Mouse (Mus musculus) olfactory bulb, adult 2 months (tissue): ENCODE results near the gene Nrxn3. TPM values are rescaled to one million over a fixed set of nuclear protein-coding genes. Genes with fewer than 3 reads are reported as not detected.

Experiments
- H3K27ac ChIP-seq: fragments of 200-500 bp; 2 replicates; pipeline ENCODE4 v1.5.1; 2012; ENCODE audit warnings: low read depth, low read length; ENCODE audit not compliant: insufficient read depth
- H3K4me1 ChIP-seq: fragments of 200-500 bp; 2 replicates; pipeline ENCODE4 v1.6.1; 2012; ENCODE audit warnings: low read length; ENCODE audit not compliant: control insufficient read depth, insufficient read depth
- H3K4me3 ChIP-seq: fragments of 200-500 bp; 2 replicates; pipeline ENCODE4 v1.5.1; 2012; ENCODE audit warnings: mild to moderate bottlenecking, low read depth, low read length, moderate library complexity; ENCODE audit not compliant: insufficient read depth
- CTCF ChIP-seq: fragments of 200-500 bp; IDR thresholded peaks from 2 replicates; pipeline ENCODE4 v1.5.1; 2012; ENCODE audit warnings: low read depth, mild to moderate bottlenecking, low read length, moderate library complexity; ENCODE audit not compliant: insufficient read depth
- POLR2A ChIP-seq: fragments of 200-500 bp; IDR thresholded peaks from 2 replicates; pipeline ENCODE4 v1.6.1; 2012; ENCODE audit warnings: mild to moderate bottlenecking, low read depth, low read length, moderate library complexity; ENCODE audit not compliant: insufficient read depth
- WGBS: fragments of 180-500 bp; shearing (Covaris S2); methylation state at CpG from one replicate; pipeline ENCODE4 v1.1.7; 2018; 5-methylcytosine and 5-hydroxymethylcytosine counted together
- polyA plus RNA-seq: library from polyadenylated mRNA; stranded (reverse); fragments of >200 nt; gene quantifications from 2 replicates; pipeline ENCODE4 v1.2.4, GENCODE M21; 2012; ENCODE audit warnings: low replicate concordance; ENCODE audit not compliant: missing spikeins, insufficient read depth, insufficient read length

Nrxn3 gene
- polyA plus RNA-seq, 1 experiment, result not detected

DNA sequence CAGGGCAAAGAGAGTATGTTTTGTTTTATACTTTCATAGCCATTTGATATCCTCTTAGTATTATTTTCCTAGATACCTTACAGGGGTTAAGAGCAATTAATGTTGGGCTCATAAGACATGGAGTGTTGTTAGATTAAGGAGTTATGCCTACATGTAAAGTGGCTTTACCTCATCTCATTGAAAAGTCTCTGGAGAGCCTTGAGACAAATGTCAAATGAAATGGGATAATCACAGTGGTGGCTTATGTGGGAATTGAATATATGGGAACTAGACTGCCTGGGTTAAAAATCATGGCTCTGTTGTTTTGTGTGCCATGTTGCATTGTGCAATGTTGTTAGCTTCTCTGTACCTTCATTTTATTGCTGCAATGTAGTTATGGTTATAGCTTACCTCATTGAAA, 327.0 kb downstream of the Nrxn3 start:
- no peak overlapping the region for H3K4me3 ChIP-seq
- TF ChIP-seq CTCF (no peak), POLR2A (no peak)
- H3K4me1 ChIP-seq, result no peaks in the 10 kb centered on the region; the same call in 1 of the 2 replicates
- H3K27ac ChIP-seq, result no peak overlapping the region

GRCm38 (mm10) chr12:89072436-89072835, 349.8 kb downstream of the Nrxn3 start:
- Histone ChIP-seq H3K4me1 (peaks cover 3% of the 10 kb centered on the region; the same call in 1 of the 2 replicates), H3K27ac (no peak overlapping the region), H3K4me3 (no peak overlapping the region)
- no peak for TF ChIP-seq CTCF

DNA sequence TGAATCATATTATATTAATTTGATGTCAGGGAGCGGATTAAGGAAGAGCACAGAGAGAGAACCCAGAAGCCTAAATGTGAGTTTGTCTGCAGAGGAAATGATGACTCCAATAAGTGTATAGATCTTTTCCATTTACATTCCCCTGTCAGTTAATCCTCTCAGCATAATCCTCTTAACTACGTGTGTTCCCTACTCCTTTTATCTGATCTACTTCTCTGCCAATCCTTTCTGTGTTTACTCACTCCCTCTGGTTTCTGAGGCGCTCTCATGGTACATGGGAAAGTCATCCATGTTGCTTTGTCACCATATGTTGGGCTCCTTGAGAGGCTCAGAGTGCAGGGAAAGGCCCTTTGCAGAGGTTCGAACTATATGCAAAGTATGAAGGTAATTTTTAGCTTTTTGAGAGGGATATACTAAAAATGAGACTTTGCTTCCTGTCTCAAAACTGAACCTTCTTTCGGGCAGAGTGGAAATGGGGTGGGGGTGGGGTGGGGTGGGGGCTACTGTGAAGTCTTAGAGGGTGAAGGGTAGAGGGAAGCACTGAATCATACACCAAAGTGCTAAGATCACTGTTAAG, 350.6 kb downstream of the Nrxn3 start:
- no peak overlapping the region for H3K4me3 ChIP-seq
- no peak overlapping the region for H3K27ac ChIP-seq

DNA sequence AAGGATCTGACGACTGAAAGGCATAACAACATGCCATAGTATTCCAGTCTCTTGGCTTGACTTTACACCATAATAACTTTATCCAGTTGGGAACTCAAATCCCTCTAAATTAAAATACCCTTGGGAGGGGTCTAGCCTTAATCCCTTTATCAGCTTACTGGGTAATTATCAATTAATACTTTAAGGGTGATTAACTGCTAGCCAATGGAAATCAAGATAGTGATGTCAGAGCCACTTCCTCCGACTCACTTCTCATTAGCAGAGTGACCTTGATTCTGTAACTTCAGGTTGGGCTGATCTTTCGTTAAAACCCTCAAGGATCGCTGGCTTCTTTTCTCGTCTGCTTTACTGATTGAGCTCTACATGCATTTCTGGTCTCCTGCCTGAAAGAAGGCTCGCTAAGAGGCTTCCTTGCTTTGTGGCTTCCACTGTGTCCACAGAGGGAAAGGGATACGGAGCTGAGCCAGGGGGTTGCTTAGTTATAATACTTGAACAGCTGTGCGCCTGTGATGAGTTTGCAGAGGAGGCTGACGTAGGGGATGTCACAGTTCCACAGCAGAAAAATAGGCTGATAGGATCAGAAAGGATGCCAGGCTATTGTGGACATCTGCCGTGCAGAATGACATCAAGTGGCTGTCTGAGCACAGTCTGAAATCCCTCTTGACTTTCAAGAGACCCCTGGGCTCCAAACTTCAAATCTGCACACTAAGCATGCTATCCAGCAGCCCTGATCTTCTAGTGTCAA, 352.0 kb downstream of the Nrxn3 start:
- no peak overlapping the region for H3K4me3 ChIP-seq
- no peak for TF ChIP-seq CTCF
- TF ChIP-seq POLR2A, result no peak
- H3K27ac ChIP-seq, result no peak overlapping the region
- H3K4me1 ChIP-seq, result peaks cover 3% of the 10 kb centered on the region; the same call in 1 of the 2 replicates
- 35% methylated on average over 10 of the region's 10 CpGs for WGBS

More for the DNA sequence above, 350.6 kb downstream of the Nrxn3 start:
- TF ChIP-seq CTCF (no peak), POLR2A (no peak)
- H3K4me1 ChIP-seq, result peaks cover 3% of the 10 kb centered on the region; the same call in 1 of the 2 replicates
- WGBS, result 88% methylated on average over 5 of the region's 5 CpGs

- Histone ChIP-seq H3K27ac (0 out of 2 replicates have a peak overlapping the region, but pooled peaks have one; percentile 21), H3K4me3 (no peak overlapping the region), H3K4me1 (peaks cover 3% of the 10 kb centered on the region)
- WGBS, result 49% methylated on average over 8 of the region's 8 CpGs
- TF ChIP-seq CTCF (no peak), POLR2A (no peak)
Measured at GRCm38 (mm10) chr12:89093806-89094479, 371.3 kb downstream of the Nrxn3 start.

DNA sequence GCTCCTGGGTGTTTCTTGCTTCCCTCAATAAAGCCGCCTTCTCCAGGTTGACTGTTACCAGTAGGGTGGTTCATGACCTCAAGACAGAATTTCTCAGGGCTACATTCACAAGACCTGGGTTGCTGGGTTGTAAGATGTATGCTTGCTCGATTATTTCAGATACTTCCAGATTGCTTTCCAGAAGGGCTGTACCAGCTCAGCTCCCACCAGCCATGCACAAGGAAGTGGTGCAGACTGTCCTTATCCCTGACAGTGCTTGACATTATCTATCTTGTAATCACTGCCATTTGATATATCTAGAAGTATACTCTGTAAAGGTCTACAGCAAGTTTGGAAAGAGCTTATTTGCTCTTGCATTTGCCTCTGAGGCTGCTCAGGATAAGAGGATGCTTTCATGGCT, 374.9 kb downstream of the Nrxn3 start:
- Histone ChIP-seq H3K4me1 (peaks cover 3% of the 10 kb centered on the region), H3K4me3 (no peak overlapping the region), H3K27ac (no peak overlapping the region)
- TF ChIP-seq CTCF, result no peak
- no peak for TF ChIP-seq POLR2A
- 77% methylated on average over 2 of the region's 2 CpGs for WGBS

- H3K4me3 ChIP-seq, result peak overlapping the region; percentile 13; the same call in 1 of the 2 replicates
- 5% methylated on average over 9 of the region's 9 CpGs for WGBS
- H3K27ac ChIP-seq, result 0 out of 2 replicates have a peak overlapping the region, but pooled peaks have one; percentile 7
- peaks cover 2% of the 10 kb centered on the region for H3K4me1 ChIP-seq
- peak; percentile 89 for TF ChIP-seq CTCF
- TF ChIP-seq POLR2A, result no peak
Measured at GRCm38 (mm10) chr12:89106029-89106733, 383.5 kb downstream of the Nrxn3 start.

DNA sequence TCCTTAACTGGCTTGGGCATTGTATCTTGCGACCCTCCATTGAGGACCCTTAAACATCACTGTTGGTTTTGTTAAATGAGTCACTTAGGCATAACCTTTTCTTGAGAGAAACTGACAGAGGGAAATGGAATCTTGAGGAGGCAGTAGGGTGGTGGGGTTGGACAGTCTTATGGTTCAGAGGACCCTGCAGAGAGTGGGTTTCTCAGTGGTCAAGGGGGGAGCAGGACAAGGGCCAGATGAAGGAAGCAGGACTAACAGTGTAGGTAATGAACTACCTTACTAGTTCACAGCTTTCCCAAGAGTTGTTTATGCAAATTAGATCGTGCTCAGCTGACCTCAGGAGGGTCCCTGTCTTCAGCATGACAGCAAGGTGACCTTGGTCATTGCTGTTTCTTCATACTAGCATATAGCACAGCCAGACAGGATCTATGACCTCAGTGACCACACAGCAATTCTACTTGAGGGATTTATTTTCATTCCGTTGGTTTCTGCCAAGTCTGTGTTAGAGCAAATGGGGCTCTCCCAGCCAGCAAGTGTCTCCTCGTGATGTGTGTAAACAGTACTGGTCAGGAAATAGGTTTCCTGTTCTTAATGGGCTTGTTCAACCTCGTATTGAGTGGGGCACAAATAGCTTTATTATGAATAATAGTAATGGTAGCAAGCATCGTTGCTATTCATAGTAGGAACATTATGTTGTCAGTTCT, 384.4 kb downstream of the Nrxn3 start:
- 48% methylated on average over 6 of the region's 6 CpGs for WGBS
- TF ChIP-seq CTCF, result no peak
- no peak for TF ChIP-seq POLR2A
- no peak overlapping the region for H3K27ac ChIP-seq
- H3K4me3 ChIP-seq, result no peak overlapping the region
- H3K4me1 ChIP-seq, result peaks cover 2% of the 10 kb centered on the region
